Mouse (Mus musculus): Measurements from ENCODE around the gene Pard3. TPM values are rescaled to one million over a fixed set of nuclear protein-coding genes. Genes with fewer than 3 reads are reported as not detected.

The Pard3 gene
- polyA plus RNA-seq, 1 experiment from 2014 or later: 16.5 TPM

DNA sequence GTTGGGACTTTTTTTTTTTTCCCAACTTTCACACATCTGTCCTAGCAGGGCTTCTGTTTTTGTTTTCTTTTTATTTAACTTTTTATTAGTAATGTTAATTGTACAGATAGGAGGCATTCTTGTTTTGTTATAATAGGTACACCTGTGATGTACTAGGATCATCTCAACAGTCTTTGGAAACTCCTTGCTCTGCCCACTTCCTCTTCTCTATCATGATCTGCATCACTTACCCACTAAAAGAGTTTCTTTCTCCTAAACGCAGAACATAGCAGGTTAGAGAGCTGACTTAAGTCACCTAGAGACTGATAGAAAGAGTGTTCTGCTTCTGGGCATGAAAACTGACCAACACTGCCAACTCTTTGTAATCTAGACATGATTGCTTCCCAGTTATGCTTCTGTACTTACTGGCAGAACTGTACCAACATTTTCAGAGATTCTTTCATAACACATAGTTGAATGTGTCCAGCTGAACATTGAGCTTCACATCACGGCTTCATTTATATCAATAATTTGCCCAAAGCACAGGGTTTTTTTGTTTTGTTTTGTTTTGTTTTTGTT lies 398.8 kb downstream of the Pard3 start:
- DNase-seq (ENCODE audit: low spot score) (no peak), ATAC-seq (no peak)
- Histone ChIP-seq H3K9ac (ENCODE audit: low read length) (no peak overlapping the region), H3K4me3 (ENCODE audit: low read depth, low read length) (no peak overlapping the region), H3K36me3 (ENCODE audit: control insufficient read depth, insufficient read depth, low read length) (no peaks in the 10 kb centered on the region), H3K27ac (ENCODE audit: low read depth, low read length) (no peak overlapping the region), H3K27me3 (replicated peaks; ENCODE audit: control insufficient read depth, insufficient read depth, low read length) (no peaks in the 10 kb centered on the region), H3K4me1 (ENCODE audit: control insufficient read depth, insufficient read depth, low read length) (no peaks in the 10 kb centered on the region), H3K9me3 (replicated peaks; ENCODE audit: control insufficient read depth, low read length) (no peaks in the 10 kb centered on the region), H3K4me2 (ENCODE audit: low read length) (no peak overlapping the region)
- WGBS: 86% methylated on average over 2 of the region's 2 CpGs

DNA sequence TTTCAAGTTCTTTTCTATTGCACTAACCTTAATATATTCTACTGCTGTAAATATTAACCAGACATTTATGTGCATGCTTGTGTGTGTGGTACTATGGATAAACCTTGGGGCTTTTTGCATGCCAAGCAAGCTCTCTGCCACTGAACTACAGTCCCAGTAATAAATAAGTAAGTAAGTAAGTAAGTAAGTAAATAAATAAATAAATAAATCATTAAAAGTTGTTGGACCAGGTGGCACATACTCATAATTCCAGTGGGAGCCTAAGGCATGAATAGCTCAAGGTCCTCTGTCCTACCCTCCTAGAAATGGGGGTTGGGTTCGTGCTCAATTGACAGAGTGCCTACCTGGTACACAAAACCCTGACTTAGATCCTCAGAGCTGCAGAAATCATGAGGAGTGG lies 400.6 kb downstream of the Pard3 start:
- no peaks in the 10 kb centered on the region for H3K4me1 ChIP-seq (ENCODE audit: control insufficient read depth, insufficient read depth, low read length)
- WGBS: 94% methylated on average over 1 of the region's 1 CpGs
- H3K9me3 ChIP-seq (replicated peaks; ENCODE audit: control insufficient read depth, low read length): no peaks in the 10 kb centered on the region
- H3K4me2 ChIP-seq (ENCODE audit: low read length): no peak overlapping the region
- DNase-seq (ENCODE audit: low spot score) (no peak), ATAC-seq (no peak)
- H3K9ac ChIP-seq (ENCODE audit: low read length): no peak overlapping the region
- H3K36me3 ChIP-seq (ENCODE audit: control insufficient read depth, insufficient read depth, low read length): no peaks in the 10 kb centered on the region
- no peaks in the 10 kb centered on the region for H3K27me3 ChIP-seq (replicated peaks; ENCODE audit: control insufficient read depth, insufficient read depth, low read length)
- H3K27ac ChIP-seq (ENCODE audit: low read depth, low read length): no peak overlapping the region
- H3K4me3 ChIP-seq (ENCODE audit: low read depth, low read length): no peak overlapping the region

DNA sequence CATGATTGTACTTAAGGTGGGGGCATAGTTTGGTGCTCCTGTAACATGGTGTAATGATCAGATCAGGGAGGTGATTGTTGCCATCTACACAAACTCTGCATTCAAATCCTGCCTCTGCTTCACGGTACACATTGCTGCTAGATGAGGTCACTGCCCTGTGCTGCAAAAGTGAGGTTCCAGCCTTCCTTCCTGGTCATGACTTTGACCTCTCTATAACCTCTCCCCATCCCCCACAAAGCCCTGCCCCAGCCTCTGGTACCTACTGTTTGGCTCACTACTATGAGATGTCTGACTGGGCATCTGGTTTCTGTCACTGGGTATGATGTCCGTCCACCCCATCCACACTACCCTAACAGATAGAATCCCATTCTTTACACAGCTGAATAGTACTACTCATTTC lies 408.5 kb downstream of the Pard3 start:
- Histone ChIP-seq H3K4me3 (ENCODE audit: low read depth, low read length) (no peak overlapping the region), H3K4me2 (ENCODE audit: low read length) (no peak overlapping the region), H3K27ac (ENCODE audit: low read depth, low read length) (no peak overlapping the region), H3K9me3 (replicated peaks; ENCODE audit: control insufficient read depth, low read length) (no peaks in the 10 kb centered on the region), H3K9ac (ENCODE audit: low read length) (no peak overlapping the region), H3K27me3 (replicated peaks; ENCODE audit: control insufficient read depth, insufficient read depth, low read length) (no peaks in the 10 kb centered on the region), H3K4me1 (ENCODE audit: control insufficient read depth, insufficient read depth, low read length) (no peaks in the 10 kb centered on the region), H3K36me3 (ENCODE audit: control insufficient read depth, insufficient read depth, low read length) (peaks cover 7% of the 10 kb centered on the region; the same call in 1 of the 2 replicates)
- DNase-seq (ENCODE audit: low spot score) (no peak), ATAC-seq (no peak)
- 83% methylated on average over 2 of the region's 2 CpGs for WGBS

DNA sequence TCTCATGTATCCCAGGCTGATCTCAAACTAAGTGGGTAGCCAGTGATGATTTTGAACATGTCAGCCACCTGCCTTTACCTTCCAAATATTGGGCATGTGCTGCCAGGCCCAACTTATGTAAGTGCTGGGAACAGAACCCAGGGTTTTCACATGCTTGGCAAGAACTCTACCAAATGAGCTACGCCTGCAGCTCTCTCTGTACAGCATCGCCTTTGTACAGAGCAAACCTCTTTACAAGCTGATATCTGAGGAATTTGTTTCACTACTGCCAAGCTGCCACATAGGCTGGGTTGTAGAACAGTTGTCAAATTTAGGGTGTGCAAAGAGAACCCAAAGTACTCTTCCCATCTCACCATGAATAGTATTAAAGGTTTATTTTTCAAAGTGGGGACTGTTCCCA lies 416.3 kb downstream of the Pard3 start:
- H3K27ac ChIP-seq (ENCODE audit: low read depth, low read length): no peak overlapping the region
- DNase-seq (ENCODE audit: low spot score): no peak
- no peaks in the 10 kb centered on the region for H3K27me3 ChIP-seq (replicated peaks; ENCODE audit: control insufficient read depth, insufficient read depth, low read length)
- no peaks in the 10 kb centered on the region for H3K4me1 ChIP-seq (ENCODE audit: control insufficient read depth, insufficient read depth, low read length)
- H3K9ac ChIP-seq (ENCODE audit: low read length): no peak overlapping the region
- H3K9me3 ChIP-seq (replicated peaks; ENCODE audit: control insufficient read depth, low read length): no peaks in the 10 kb centered on the region
- H3K4me2 ChIP-seq (ENCODE audit: low read length): no peak overlapping the region
- WGBS: 92% methylated on average over 2 of the region's 2 CpGs
- no peak overlapping the region for H3K4me3 ChIP-seq (ENCODE audit: low read depth, low read length)
- ATAC-seq: no peak
- H3K36me3 ChIP-seq (ENCODE audit: control insufficient read depth, insufficient read depth, low read length): peaks cover 5% of the 10 kb centered on the region; the same call in 1 of the 2 replicates

- Histone ChIP-seq H3K9me3 (replicated peaks; ENCODE audit: control insufficient read depth, low read length) (no peaks in the 10 kb centered on the region), H3K4me3 (ENCODE audit: low read depth, low read length) (no peak overlapping the region), H3K27me3 (replicated peaks; ENCODE audit: control insufficient read depth, insufficient read depth, low read length) (no peaks in the 10 kb centered on the region), H3K4me2 (ENCODE audit: low read length) (no peak overlapping the region), H3K4me1 (ENCODE audit: control insufficient read depth, insufficient read depth, low read length) (no peaks in the 10 kb centered on the region), H3K36me3 (ENCODE audit: control insufficient read depth, insufficient read depth, low read length) (no peaks in the 10 kb centered on the region), H3K9ac (ENCODE audit: low read length) (no peak overlapping the region), H3K27ac (ENCODE audit: low read depth, low read length) (no peak overlapping the region)
- ATAC-seq (no peak), DNase-seq (ENCODE audit: low spot score) (no peak)
- 80% methylated on average over 5 of the region's 5 CpGs for WGBS
Observed at GRCm38 (mm10) chr8:127485618-127486017, 421.9 kb downstream of the Pard3 start.

DNA sequence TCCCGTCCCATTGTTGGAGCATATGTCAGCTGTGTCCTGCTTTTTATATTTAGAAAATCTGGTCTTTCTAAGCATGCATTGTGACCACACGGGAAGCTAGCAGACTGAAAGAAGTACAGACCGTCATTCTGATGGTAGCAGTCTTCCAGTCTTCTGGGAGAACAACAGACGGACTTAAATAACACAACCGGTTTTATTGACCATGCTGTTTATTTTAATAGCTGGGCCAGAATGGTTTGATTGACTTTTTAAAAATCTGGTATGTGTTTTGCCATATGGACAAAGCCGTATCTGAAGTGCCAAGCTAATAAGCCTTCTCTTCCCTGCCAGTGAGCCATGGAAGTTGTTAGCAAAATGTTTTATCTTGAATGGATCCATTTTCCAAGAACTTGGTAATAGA lies 428.3 kb downstream of the Pard3 start:
- H3K4me3 ChIP-seq (ENCODE audit: low read depth, low read length): no peak overlapping the region
- peaks cover 3% of the 10 kb centered on the region; the same call in 1 of the 2 replicates for H3K4me1 ChIP-seq (ENCODE audit: control insufficient read depth, insufficient read depth, low read length)
- no peak overlapping the region for H3K27ac ChIP-seq (ENCODE audit: low read depth, low read length)
- 57% methylated on average over 6 of the region's 6 CpGs for WGBS
- no peak for ATAC-seq
- H3K4me2 ChIP-seq (ENCODE audit: low read length): no peak overlapping the region
- H3K9me3 ChIP-seq (replicated peaks; ENCODE audit: control insufficient read depth, low read length): no peaks in the 10 kb centered on the region
- no peaks in the 10 kb centered on the region for H3K36me3 ChIP-seq (ENCODE audit: control insufficient read depth, insufficient read depth, low read length)
- H3K9ac ChIP-seq (ENCODE audit: low read length): no peak overlapping the region
- no peaks in the 10 kb centered on the region for H3K27me3 ChIP-seq (replicated peaks; ENCODE audit: control insufficient read depth, insufficient read depth, low read length)
- DNase-seq (ENCODE audit: low spot score): peak; percentile 52

- ATAC-seq: 0 out of 2 replicates have a peak, but pooled peaks have one; percentile 9
- Histone ChIP-seq H3K36me3 (ENCODE audit: control insufficient read depth, insufficient read depth, low read length) (no peaks in the 10 kb centered on the region), H3K4me2 (ENCODE audit: low read length) (no peak overlapping the region), H3K4me3 (ENCODE audit: low read depth, low read length) (no peak overlapping the region), H3K9me3 (replicated peaks; ENCODE audit: control insufficient read depth, low read length) (no peaks in the 10 kb centered on the region), H3K27ac (ENCODE audit: low read depth, low read length) (no peak overlapping the region), H3K27me3 (replicated peaks; ENCODE audit: control insufficient read depth, insufficient read depth, low read length) (no peaks in the 10 kb centered on the region), H3K9ac (ENCODE audit: low read length) (no peak overlapping the region), H3K4me1 (ENCODE audit: control insufficient read depth, insufficient read depth, low read length) (peaks cover 18% of the 10 kb centered on the region; the same call in 1 of the 2 replicates)
- no peak for DNase-seq (ENCODE audit: low spot score)
- WGBS: 51% methylated on average over 4 of the region's 4 CpGs
Observed at GRCm38 (mm10) chr8:127495226-127495780, 431.6 kb downstream of the Pard3 start.

DNA sequence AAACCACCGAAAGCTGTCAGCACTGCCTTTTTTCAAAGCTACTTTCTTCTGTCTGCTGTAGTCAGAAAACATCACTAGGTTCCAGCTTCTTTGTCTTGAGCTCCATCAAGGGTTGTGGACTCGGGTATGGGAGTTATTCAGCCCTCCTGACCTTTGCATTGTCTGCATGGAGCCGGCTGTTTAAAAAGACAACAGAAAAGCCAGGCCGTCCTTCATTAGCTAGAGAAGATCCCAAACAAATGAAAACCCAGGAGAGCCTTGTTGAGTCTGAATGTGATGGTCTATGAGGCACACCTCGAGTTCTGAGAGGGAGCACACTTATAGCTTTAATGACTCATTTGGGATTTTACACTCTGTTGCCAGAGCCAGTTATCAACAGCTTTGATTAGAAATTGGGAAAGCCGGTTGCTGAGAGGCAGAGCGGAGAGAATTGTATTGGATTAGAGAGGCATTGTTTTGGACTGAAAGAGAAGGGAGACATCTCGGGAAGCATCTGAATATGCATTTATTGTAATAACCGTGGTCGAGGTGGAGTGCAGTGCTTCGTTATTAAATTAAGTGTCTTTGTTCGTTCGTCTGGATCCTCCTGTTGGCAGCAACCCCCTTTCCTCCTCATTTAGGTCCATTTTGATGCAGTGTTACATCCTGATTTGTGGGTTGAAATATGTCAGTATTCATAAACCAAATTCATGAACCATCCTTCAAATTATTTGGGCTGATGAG lies 435.5 kb downstream of the Pard3 start:
- H3K9me3 ChIP-seq (replicated peaks; ENCODE audit: control insufficient read depth, low read length): no peaks in the 10 kb centered on the region
- H3K9ac ChIP-seq (ENCODE audit: low read length): peak overlapping the region; percentile 17; the same call in 1 of the 2 replicates
- no peaks in the 10 kb centered on the region for H3K27me3 ChIP-seq (replicated peaks; ENCODE audit: control insufficient read depth, insufficient read depth, low read length)
- peaks cover 21% of the 10 kb centered on the region; the same call in 1 of the 2 replicates for H3K4me1 ChIP-seq (ENCODE audit: control insufficient read depth, insufficient read depth, low read length)
- ATAC-seq (peak; percentile 33; the same call in 1 of the 2 replicates), DNase-seq (ENCODE audit: low spot score) (peak; percentile 50)
- H3K4me2 ChIP-seq (ENCODE audit: low read length): no peak overlapping the region
- peak overlapping the region; percentile 78 for H3K27ac ChIP-seq (ENCODE audit: low read depth, low read length)
- H3K36me3 ChIP-seq (ENCODE audit: control insufficient read depth, insufficient read depth, low read length): no peaks in the 10 kb centered on the region
- H3K4me3 ChIP-seq (ENCODE audit: low read depth, low read length): no peak overlapping the region
- 10% methylated on average over 13 of the region's 13 CpGs for WGBS

DNA sequence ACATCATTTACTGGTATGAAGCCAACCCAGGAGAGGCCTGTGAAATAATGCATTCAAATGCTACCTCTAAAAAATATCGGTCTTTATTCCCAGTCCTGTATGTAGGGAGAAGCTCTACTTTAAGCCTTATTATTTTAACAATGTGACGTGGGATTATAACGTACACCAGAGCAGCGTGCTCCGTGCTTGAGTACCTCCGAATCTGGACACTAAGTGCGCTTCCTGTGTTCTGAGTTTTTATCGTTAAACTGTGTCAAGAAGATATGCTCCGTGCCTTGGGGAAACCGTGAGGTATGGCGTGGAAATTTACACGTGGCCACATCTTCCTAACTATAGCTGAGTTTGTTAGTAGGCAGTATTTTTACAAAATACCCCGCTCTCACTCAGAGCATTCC lies 436.0 kb downstream of the Pard3 start:
- ATAC-seq: peak; percentile 33; the same call in 1 of the 2 replicates

More for the DNA sequence above, 436.0 kb downstream of the Pard3 start:
- H3K4me2 ChIP-seq (ENCODE audit: low read length): peak overlapping the region; percentile 20; the same call in 1 of the 2 replicates
- H3K9me3 ChIP-seq (replicated peaks; ENCODE audit: control insufficient read depth, low read length): no peaks in the 10 kb centered on the region
- no peaks in the 10 kb centered on the region for H3K36me3 ChIP-seq (ENCODE audit: control insufficient read depth, insufficient read depth, low read length)
- H3K9ac ChIP-seq (ENCODE audit: low read length): no peak overlapping the region
- H3K27me3 ChIP-seq (replicated peaks; ENCODE audit: control insufficient read depth, insufficient read depth, low read length): no peaks in the 10 kb centered on the region
- 62% methylated on average over 13 of the region's 13 CpGs for WGBS
- peak; percentile 24 for DNase-seq (ENCODE audit: low spot score)
- no peak overlapping the region for H3K4me3 ChIP-seq (ENCODE audit: low read depth, low read length)
- H3K4me1 ChIP-seq (ENCODE audit: control insufficient read depth, insufficient read depth, low read length): peaks cover 21% of the 10 kb centered on the region; the same call in 1 of the 2 replicates
- H3K27ac ChIP-seq (ENCODE audit: low read depth, low read length): peak overlapping the region; percentile 78

Data from forebrain, embryonic 14.5 days (tissue).